Mouse (Mus musculus) MN1 (cell line): ENCODE data around the gene Mapk10.

Source experiments
- DNase-seq: peaks from one replicate; pipeline ENCODE4 v3.0.0-alpha.2; 2016; ENCODE audit warnings: low spot score

Gene Mapk10

GRCm38 (mm10) chr5:102859749-102860148 is 351.4 kb downstream of the Mapk10 start:
- DNase-seq = no peak

- no peak for DNase-seq
Observed at GRCm38 (mm10) chr5:102858047-102858446, 353.1 kb downstream of the Mapk10 start.
